Mouse (Mus musculus) E14TG2a.4 (cell line): ENCODE data around the gene Tmem191c.

Experiments used
- CTCF ChIP-seq: conservative IDR thresholded peaks from 2 replicates; pipeline ENCODE4 v1.5.1; 2014; ENCODE audit warnings: low read length
- NANOG ChIP-seq: IDR thresholded peaks from 2 replicates; pipeline ENCODE4 v1.6.1; 2014; ENCODE audit warnings: borderline replicate concordance, low read length, mixed read lengths
- POU5F1 ChIP-seq: IDR thresholded peaks from 2 replicates; pipeline ENCODE4 v1.6.1; 2014; ENCODE audit warnings: low read length, borderline replicate concordance

- TF ChIP-seq NANOG (no peak), CTCF (no peak), POU5F1 (no peak)
These were observed 30.9 kb upstream of the Tmem191c start for GRCm38 (mm10) chr16:17244996-17245395.
